Mouse (Mus musculus) forelimb bud, embryonic 11.5 days (tissue): Measurements from ENCODE around the gene Gm17728.
"Not testable (repeated sequence)": the region's sequence is repeated elsewhere in the genome, so short reads cannot be mapped to it uniquely, and the experiment has no call there.

Source experiments
- DNase-seq: peaks from one replicate; pipeline ENCODE4 v3.0.0-alpha.2; 2012; ENCODE audit warnings: low read depth, low spot score

Gm17728 gene

DNA sequence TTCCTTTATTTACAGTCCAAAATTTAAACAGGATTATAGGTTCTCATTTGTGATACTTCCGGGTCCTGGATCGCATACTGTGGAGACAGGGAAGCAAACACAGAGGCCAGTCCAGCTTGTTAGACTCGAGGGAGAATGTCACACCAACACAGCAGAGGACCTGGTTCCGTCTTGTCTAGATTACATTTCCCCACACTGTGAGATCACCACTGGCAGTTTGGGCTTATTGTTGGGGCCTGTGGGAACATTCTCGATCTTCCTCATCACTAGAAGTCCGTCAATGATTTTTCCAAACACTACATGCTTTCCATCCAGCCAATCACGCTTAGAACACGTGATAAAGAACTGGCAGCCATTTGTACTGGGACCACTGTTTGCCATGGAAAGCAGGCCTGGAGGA lies at the start of gene Gm17728:
Gene Gm17728, plus strand, starts transcription at position 301 of the 400 bp plus-strand sequence.
- DNase-seq = not testable (repeated sequence)

DNA sequence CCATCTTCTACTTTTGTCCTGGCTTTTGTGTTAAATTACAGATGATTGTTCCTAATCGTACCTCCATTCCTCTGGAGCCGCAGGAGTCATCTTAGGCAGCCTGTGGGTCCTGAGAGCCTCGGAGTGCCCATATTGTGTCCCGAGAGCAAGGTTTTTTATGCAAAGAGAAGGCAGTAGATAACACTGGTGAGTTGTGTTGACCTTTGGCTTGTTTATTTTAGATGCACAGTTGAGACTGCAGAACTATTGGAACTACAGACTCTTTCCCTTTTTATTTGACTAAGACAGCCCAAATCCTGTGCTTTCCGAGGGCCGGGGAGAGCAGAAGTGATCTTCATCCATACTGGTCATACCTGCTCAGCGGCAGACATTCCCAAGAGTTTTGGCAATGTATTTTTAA lies 24.4 kb upstream of the Gm17728 start:
- no peak for DNase-seq

DNA sequence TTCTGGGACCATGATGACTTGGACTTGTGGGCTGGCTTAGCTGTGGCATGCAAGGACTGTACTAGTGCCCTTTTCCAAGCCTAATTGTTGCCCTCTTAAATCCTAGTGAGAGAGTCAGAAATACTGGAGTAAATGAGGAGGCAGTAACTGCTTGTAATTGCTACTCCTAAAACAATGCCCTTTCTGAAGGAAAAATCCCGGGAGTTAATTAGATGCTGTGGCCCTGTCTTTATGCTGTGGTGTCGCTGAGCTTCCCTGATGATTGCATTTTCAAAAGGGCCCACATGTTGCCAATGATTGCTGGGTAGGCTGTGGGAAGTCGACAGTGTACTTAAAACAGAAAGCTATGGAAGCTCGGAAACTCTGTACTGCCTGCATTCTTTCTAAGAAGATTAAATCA lies 23.3 kb upstream of the Gm17728 start:
- DNase-seq = no peak

DNA sequence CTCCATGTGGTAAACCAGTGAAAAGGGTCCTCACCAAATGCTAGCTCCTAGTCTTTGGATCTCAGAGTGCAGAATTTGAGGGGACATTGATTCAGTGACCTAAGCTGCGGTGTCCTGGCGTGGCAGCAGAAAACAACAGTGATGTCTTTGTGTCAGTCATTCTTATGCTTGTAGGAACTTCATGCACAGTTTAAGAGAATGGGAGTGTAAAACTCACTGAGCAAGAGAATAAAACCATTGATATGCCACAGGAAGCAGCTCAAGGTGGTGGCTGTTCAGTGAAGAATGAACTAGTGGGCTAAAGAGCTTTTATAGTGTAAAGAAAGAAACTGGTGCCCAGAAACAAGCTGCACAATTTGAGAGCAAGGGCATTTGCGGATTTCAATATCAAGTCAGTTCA lies 17.9 kb upstream of the Gm17728 start:
- no peak for DNase-seq

DNA sequence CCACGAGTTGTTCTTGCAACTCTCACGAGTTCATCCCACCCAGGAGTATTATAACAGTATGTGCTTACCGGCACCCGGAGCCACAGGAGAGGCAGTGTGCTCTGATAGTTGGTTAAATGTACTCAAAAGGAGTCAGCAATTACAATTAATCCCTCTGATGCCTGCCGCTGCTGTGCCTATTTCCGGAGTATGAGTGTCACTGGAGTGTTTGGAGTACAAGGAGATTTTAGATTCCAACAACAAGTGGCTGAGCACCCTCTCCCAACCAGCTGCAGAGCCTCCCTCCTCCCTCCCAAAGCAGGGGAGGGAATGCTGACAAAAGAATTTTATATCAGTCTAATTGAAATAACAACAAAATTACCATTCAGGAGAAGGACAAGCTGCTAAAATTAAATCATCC lies 14.2 kb upstream of the Gm17728 start:
- DNase-seq = no peak

DNA sequence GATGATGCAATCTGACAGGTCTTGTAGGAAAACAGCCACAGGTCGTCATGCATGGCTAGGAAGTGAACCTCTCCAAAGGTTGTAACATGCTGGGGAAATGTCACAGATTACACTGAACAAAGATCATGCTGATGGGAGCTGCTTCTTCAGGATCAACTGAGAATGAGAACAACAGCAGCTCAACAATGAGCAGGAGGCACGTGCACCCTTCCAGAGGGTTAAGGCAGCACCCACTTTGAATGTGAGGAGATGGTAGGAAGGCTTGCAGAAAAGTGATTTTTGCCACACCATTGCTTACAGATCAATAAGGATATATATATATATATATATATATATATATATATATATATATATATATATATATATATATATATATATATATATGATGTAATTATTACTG lies 2.8 kb upstream of the Gm17728 start:
- no peak for DNase-seq

DNA sequence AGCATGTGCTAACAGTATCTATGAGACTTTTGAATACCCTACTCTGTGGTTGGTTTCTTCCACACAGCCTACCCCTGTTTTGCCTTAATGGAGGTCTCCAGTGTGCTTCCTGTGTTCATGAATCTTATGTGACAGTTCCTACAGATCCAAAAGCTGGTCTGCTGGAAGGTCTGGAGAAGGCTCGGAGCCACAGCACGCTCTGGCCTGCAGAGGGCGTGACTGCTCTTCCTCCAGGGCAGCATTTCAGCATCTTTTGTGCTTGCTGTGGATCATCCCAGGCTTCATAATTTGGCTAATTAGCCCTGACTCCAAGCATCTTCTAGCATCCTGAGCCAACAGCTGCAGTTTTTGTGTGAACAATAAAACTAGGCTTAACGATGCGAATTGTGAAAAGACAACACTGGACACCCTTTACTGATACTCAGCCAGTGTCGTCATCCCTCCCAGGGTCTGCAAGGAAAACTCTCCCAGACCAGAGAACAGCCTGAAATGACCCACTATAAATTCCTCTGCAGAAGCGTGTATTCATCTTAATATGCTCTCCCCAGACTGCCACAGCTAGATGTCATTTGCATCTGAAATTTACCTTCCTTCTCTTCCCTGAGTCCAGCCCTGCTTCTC lies 6.6 kb downstream of the Gm17728 start:
- DNase-seq = no peak

DNA sequence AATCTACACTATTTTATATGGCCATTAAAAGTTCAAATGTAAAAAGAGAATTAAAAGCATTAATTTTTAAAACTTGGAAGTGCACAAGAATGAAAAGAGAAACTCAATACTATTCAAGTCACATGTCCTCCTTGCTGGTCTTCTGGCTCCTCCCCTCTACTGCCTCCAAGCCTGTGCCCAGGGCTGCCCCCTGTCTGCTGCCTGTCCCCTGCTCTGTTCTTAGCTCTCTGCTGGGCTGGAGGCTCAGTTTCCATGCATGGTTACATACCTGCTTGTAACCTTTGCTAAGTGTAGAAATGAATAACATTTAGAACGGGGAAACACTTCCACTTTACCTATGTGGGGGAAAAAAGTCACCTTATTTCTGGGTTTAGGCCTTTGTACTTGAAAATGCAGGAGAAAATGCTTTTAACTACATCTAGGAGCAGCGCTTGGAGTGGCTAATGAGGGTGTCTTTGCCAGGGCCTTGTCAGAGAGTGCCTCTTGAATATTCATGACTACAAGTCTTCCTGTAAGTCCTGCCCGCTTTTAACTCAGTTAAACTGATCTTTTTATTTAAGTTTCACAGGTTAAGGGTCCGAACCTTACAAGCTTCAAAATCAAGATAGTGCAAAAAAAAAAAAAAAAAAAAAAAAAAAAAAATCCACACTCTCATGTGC lies 18.3 kb downstream of the Gm17728 start:
- no peak for DNase-seq

DNA sequence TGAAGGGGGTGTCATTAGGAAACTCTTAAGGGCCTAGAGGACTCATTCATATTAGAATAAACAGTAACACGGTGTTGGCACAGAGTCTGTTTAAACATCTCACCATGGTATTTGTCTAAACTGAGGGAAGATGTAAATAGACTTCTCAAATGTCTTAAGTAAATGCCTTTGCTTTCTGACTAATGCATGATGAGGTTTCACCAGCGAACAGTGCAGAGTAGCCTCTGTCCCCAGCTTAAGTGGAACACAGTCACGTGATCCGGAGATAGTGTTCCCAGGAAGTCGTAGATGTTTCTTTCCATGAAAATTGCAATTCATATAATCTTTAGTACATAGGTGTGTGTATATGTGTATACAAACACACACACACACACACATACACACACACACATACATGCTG lies 34.5 kb downstream of the Gm17728 start:
- no peak for DNase-seq

DNA sequence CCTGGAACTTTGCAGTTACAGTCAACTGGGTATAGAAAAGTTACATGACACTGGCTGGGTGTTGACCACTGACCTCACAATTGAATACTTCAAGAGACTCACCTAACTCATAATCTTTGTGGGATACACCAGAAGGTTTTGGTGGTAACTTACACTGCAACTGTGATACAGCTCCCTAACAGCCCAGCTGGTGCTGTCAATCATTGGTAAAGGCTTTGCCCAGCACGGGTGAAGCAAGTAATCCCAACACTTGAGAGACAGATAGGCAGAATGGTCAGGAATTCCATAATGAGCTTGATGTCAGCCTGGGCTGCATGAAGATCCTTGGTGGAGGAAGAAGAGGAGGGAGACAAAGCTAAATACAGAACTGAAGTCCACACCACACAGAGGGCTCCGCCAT lies 39.0 kb downstream of the Gm17728 start:
- DNase-seq = no peak
